Comparison of ENCODE assay signal across 8 mouse cellular contexts in the genomic region with DNA sequence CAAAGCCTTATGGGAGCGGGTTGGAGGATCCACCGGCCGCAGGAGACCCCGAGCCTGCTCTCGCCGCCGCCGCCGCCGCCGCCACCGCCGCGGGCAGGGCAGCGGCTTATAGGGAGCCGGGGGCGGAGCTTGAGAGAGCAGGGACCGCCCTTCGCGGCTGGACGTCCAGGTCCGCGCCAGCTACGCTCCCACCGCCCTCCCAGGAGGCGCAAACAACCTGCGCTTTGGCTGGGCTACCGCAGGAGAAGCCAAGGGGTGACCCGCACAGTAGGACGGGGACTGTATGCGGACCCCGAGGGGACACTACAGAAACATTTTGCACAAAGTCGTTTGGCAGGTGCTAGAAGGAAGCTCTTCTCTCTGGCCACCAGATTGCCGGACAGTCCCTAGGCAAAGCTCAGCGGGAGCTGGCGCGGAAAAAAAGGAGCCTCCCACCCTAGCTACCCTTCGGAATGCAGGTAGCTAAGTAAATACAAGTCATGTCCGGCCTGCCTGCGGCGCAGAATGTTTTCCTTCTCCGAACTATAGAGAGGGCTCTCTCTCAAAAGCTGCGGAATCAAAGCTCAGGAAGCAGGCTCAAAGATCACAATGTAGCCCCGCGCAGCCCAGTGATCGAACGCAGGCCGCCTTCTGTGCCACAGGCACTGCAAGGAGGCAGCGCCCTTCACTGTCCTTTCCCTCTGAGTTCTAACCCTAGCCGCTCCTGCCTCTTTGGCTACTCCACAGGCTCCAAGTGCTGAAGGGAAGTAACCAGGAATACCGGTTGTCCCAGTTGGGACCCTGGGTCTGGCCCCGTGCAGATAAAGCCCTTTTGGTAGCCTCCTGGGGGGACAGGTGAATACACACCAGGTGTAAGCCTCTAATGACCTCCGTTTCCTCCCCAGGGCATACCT. TPM values are rescaled to one million over a fixed set of nuclear protein-coding genes. Genes with fewer than 3 reads are reported as not detected.
DNase-seq lines count a peak whose midpoint lies in the region; ATAC-seq and TF ChIP-seq lines count a peak whose summit lies in the region.

No protein-coding gene starts in this region.

- H3K4me2 ChIP-seq in embryonic facial prominence, embryonic 15.5 days (replicated peaks), result peak overlapping the region; percentile 91
- peak overlapping the region; percentile 86 for H3K4me2 ChIP-seq in kidney, embryonic 14.5 days (replicated peaks; ENCODE audit: low read depth, low read length)
- H3K4me2 ChIP-seq in myocyte (ENCODE audit: low read depth), result peak overlapping the region; percentile 97
- peak overlapping the region; percentile 74 for H3K4me2 ChIP-seq in stomach, embryonic 14.5 days (replicated peaks; ENCODE audit: low read depth, low read length)

- H3K4me3 ChIP-seq in bone marrow, adult 2 months (replicated peaks; ENCODE audit: control insufficient read depth, low read depth, low read length), result peak overlapping the region; percentile 94
- H3K4me3 ChIP-seq in embryonic facial prominence, embryonic 15.5 days (replicated peaks), result peak overlapping the region; percentile 70
- H3K4me3 ChIP-seq in kidney, embryonic 14.5 days (ENCODE audit: low read length), result peak overlapping the region; percentile 69
- H3K4me3 ChIP-seq in liver, adult 2 months (ENCODE audit: insufficient read depth, low read depth, low read length), result peak overlapping the region; percentile 86
- H3K4me3 ChIP-seq in myocyte, result peak overlapping the region; percentile 80
- peak overlapping the region; percentile 53 for H3K4me3 ChIP-seq in stomach, embryonic 14.5 days (ENCODE audit: low read depth, low read length)

- H3ac ChIP-seq in myocyte (ENCODE audit: control insufficient read depth, insufficient read length), result no peak overlapping the region

- no peaks in the 10 kb centered on the region for H3K36me3 ChIP-seq in embryonic facial prominence, embryonic 15.5 days
- H3K36me3 ChIP-seq in kidney, embryonic 14.5 days (ENCODE audit: control insufficient read depth, insufficient read depth, low read length), result no peaks in the 10 kb centered on the region
- peaks cover 2% of the 10 kb centered on the region; the same call in 1 of the 2 replicates for H3K36me3 ChIP-seq in liver, adult 2 months (ENCODE audit: control insufficient read depth, insufficient read depth, low read length)
- no peaks in the 10 kb centered on the region for H3K36me3 ChIP-seq in myocyte (ENCODE audit: control insufficient read depth, insufficient read depth)
- H3K36me3 ChIP-seq in stomach, embryonic 14.5 days (ENCODE audit: control insufficient read depth, insufficient read depth, low read length), result no peaks in the 10 kb centered on the region

- peak overlapping the region; percentile 35 for H3K9ac ChIP-seq in embryonic facial prominence, embryonic 15.5 days
- H3K9ac ChIP-seq in kidney, embryonic 14.5 days (ENCODE audit: low read depth, low read length), result peak overlapping the region; percentile 58
- H3K9ac ChIP-seq in liver, adult 2 months (ENCODE audit: low read depth, low read length), result peak overlapping the region; percentile 91
- peak overlapping the region; percentile 45 for H3K9ac ChIP-seq in stomach, embryonic 14.5 days (replicated peaks; ENCODE audit: low read depth, low read length)

- peak overlapping the region; percentile 90 for H3K27ac ChIP-seq in bone marrow, adult 2 months (ENCODE audit: control insufficient read depth, insufficient read depth, low read depth, low read length, poor library complexity)
- H3K27ac ChIP-seq in embryonic facial prominence, embryonic 15.5 days (replicated peaks), result no peak overlapping the region
- peak overlapping the region; percentile 25 for H3K27ac ChIP-seq in kidney, embryonic 14.5 days (ENCODE audit: low read depth, low read length)
- H3K27ac ChIP-seq in liver, adult 2 months (replicated peaks; ENCODE audit: insufficient read depth, low read depth, low read length), result peak overlapping the region; percentile 96
- peak overlapping the region; percentile 44; the same call in 1 of the 2 replicates for H3K27ac ChIP-seq in stomach, embryonic 14.5 days (ENCODE audit: low read length)

- 3% methylated on average over 53 of the region's 53 CpGs for WGBS in bone marrow, adult 2 months
- WGBS in embryonic facial prominence, embryonic 15.5 days, result 1% methylated on average over 53 of the region's 53 CpGs
- under 1% methylated on average over 53 of the region's 53 CpGs for WGBS in kidney, embryonic 14.5 days
- WGBS in liver, adult 2 months, result under 1% methylated on average over 53 of the region's 53 CpGs
- WGBS in stomach, embryonic 14.5 days, result under 1% methylated on average over 51 of the region's 53 CpGs

- no peak for TF ChIP-seq CTCF in bone marrow, adult 2 months (IDR thresholded peaks at IDR 0.05; ENCODE audit: control insufficient read depth, insufficient read depth, low read length)
- TF ChIP-seq CTCF in liver, adult 2 months (IDR thresholded peaks at IDR 0.05; ENCODE audit: low read depth, low read length), result peak; percentile 26; the same call in 1 of the 2 replicates

- no peaks in the 10 kb centered on the region; the same call in 1 of the 2 replicates for H3K4me1 ChIP-seq in bone marrow, adult 2 months (ENCODE audit: control insufficient read depth, insufficient read depth, low read length)
- peaks cover 6% of the 10 kb centered on the region for H3K4me1 ChIP-seq in embryonic facial prominence, embryonic 15.5 days
- H3K4me1 ChIP-seq in kidney, embryonic 14.5 days (ENCODE audit: control insufficient read depth, insufficient read depth, low read length), result 0 out of 2 replicates have a peak, but pooled peaks cover 3% of the 10 kb centered on the region
- H3K4me1 ChIP-seq in liver, adult 2 months (ENCODE audit: control insufficient read depth, insufficient read depth, low read length), result peaks cover 10% of the 10 kb centered on the region; the same call in 1 of the 2 replicates
- 0 out of 2 replicates have a peak, but pooled peaks cover 2% of the 10 kb centered on the region for H3K4me1 ChIP-seq in stomach, embryonic 14.5 days (ENCODE audit: control insufficient read depth, insufficient read depth, low read length)

- H3K79me2 ChIP-seq in liver, adult 2 months (ENCODE audit: control insufficient read depth, insufficient read depth, low read length), result peaks cover 4% of the 10 kb centered on the region; the same call in 1 of the 2 replicates
- H3K79me2 ChIP-seq in myocyte (ENCODE audit: control insufficient read depth, insufficient read depth), result no peaks in the 10 kb centered on the region

- ATAC-seq in embryonic facial prominence, embryonic 15.5 days (ENCODE audit: insufficient number of reproducible peaks, low FRiP score, low TSS enrichment, low read depth), result peak; percentile 91
- peak; percentile 98 for ATAC-seq in kidney, embryonic 14.5 days (ENCODE audit: low FRiP score, low TSS enrichment)
- ATAC-seq in stomach, embryonic 14.5 days (ENCODE audit: insufficient number of reproducible peaks, insufficient read depth, low FRiP score, low read depth), result peak; percentile 98

- TF ChIP-seq POLR2A in bone marrow, adult 2 months (IDR thresholded peaks at IDR 0.05; ENCODE audit: borderline replicate concordance, control insufficient read depth, low read depth, low read length), result peak; percentile 83; the same call in 1 of the 2 replicates
- TF ChIP-seq POLR2A in liver, adult 2 months (IDR thresholded peaks at IDR 0.05; ENCODE audit: extremely low read depth, insufficient read depth, low read length), result peak; percentile 79
- TF ChIP-seq POLR2A in myocyte (IDR thresholded peaks at IDR 0.05; ENCODE audit: insufficient read length, low read depth), result peak; percentile 78

- DNase-seq in 3T3-L1 (ENCODE audit: low read depth, low spot score), result peak; percentile 75
- peak; percentile 63 for DNase-seq in heart, adult 8-10 months (ENCODE audit: low spot score)
- peak; percentile 76 for DNase-seq in liver, adult 2 months (ENCODE audit: extremely low read depth, low read depth, low spot score)

- H3K9me3 ChIP-seq in embryonic facial prominence, embryonic 15.5 days (replicated peaks), result no peaks in the 10 kb centered on the region
- H3K9me3 ChIP-seq in kidney, embryonic 14.5 days (ENCODE audit: control insufficient read depth, low read length), result no peaks in the 10 kb centered on the region
- no peaks in the 10 kb centered on the region for H3K9me3 ChIP-seq in stomach, embryonic 14.5 days (ENCODE audit: control insufficient read depth, low read depth, low read length)

- H3K27me3 ChIP-seq in embryonic facial prominence, embryonic 15.5 days, result 0 out of 2 replicates have a peak, but pooled peaks cover 3% of the 10 kb centered on the region
- peaks cover 4% of the 10 kb centered on the region; the same call in 1 of the 2 replicates for H3K27me3 ChIP-seq in kidney, embryonic 14.5 days (ENCODE audit: control insufficient read depth, insufficient read depth, low read length)
- H3K27me3 ChIP-seq in liver, adult 2 months (ENCODE audit: control insufficient read depth, insufficient read depth, low read length), result no peaks in the 10 kb centered on the region
- H3K27me3 ChIP-seq in myocyte (ENCODE audit: control insufficient read depth, insufficient read depth, insufficient read length), result no peaks in the 10 kb centered on the region
- no peaks in the 10 kb centered on the region for H3K27me3 ChIP-seq in stomach, embryonic 14.5 days (ENCODE audit: control insufficient read depth, insufficient read depth, low read length)

TF ChIP-seq in myocyte, 11 proteins besides CTCF, POLR2A, EP300 and RAD21 (continues in another document):
- no peak for TF ChIP-seq TCF12 (IDR thresholded peaks at IDR 0.05; ENCODE audit: insufficient read depth, poor library complexity, severe bottlenecking)
- TF ChIP-seq REST (IDR thresholded peaks at IDR 0.05; ENCODE audit: insufficient read depth, insufficient read length), result no peak

RNA-seq across cellular contexts. Expression of a gene that starts 0.6 kb away (rescaled TPM):
- polyA plus RNA-seq in bone marrow, adult 2 months (2011; ENCODE audit: insufficient read depth, insufficient read length, low replicate concordance, missing spikeins), result 36.5 and 41.1 TPM in 2 replicates
- 30.7 and 32.0 TPM in 2 replicates for polyA plus RNA-seq in embryonic facial prominence, embryonic 15.5 days (2015; fragmentation: Nextera tagmentation; extraction: Ambion mirVana)
- 10 to 100 TPM; 22.0 to 29.0 (median 26.5) TPM for total RNA-seq in heart, adult 8-10 months (2022)
- 64.6 and 101 TPM in 2 replicates for polyA plus RNA-seq in kidney, embryonic 14.5 days (2014; fragmentation: Nextera tagmentation; extraction: Ambion mirVana)
- total RNA-seq in liver, adult 2 months (2014; rRNA removed), result 124 and 166 TPM in 2 replicates
- polyA plus RNA-seq in liver, adult 2 months (2012; rRNA removed), result 42.6 and 47.4 TPM in 2 replicates
- 21.7 TPM for polyA plus RNA-seq in myocyte (2012; fragmentation: generic; extraction: Trizol)
- polyA plus RNA-seq in stomach, embryonic 14.5 days (2014; fragmentation: Nextera tagmentation; extraction: Ambion mirVana), result 74.0 and 83.9 TPM in 2 replicates

RNA-seq across cellular contexts. Expression of a gene that starts 35.7 kb away (rescaled TPM):
- polyA plus RNA-seq in bone marrow, adult 2 months (2011; ENCODE audit: insufficient read depth, insufficient read length, low replicate concordance, missing spikeins), result not detected in 2 replicates
- polyA plus RNA-seq in embryonic facial prominence, embryonic 15.5 days (2015; fragmentation: Nextera tagmentation; extraction: Ambion mirVana), result not detected in 2 replicates
- total RNA-seq in heart, adult 8-10 months (2022), result not detected
- polyA plus RNA-seq in kidney, embryonic 14.5 days (2014; fragmentation: Nextera tagmentation; extraction: Ambion mirVana), result not detected in 2 replicates
- not detected in 2 replicates for total RNA-seq in liver, adult 2 months (2014; rRNA removed)
- polyA plus RNA-seq in liver, adult 2 months (2012; rRNA removed), result not detected in 2 replicates
- not detected for polyA plus RNA-seq in myocyte (2012; fragmentation: generic; extraction: Trizol)
- polyA plus RNA-seq in stomach, embryonic 14.5 days (2014; fragmentation: Nextera tagmentation; extraction: Ambion mirVana), result not detected in 2 replicates

Comparison
In these comparisons a context has a peak if more than half of its experiments do, and no peak if none do; other contexts are left out.
1. H3K9ac ChIP-seq: peak in every context shown above with its lines; median percentile 91 in liver, adult 2 months; 58 in kidney, embryonic 14.5 days; 45 in stomach, embryonic 14.5 days; 35 in embryonic facial prominence, embryonic 15.5 days.